Mouse (Mus musculus) spleen, adult 2 months (tissue): ENCODE measurements around the gene Togaram2. TPM values are rescaled to one million over a fixed set of nuclear protein-coding genes. Genes with fewer than 3 reads are reported as not detected.

Experiments
- DNase-seq, 2 experiments: peaks; one replicate each; pipeline versions ENCODE4 v3.0.0 to v3.0.0-alpha.2; 2012 to 2021; ENCODE audit warnings: low spot score in 2 of 2, low read depth in 1 of 2
- H3K27ac ChIP-seq: fragments of 200-500 bp; 2 replicates; pipeline ENCODE4 v1.5.1; 2012; ENCODE audit warnings: low read length, inconsistent platforms; ENCODE audit not compliant: insufficient read depth
- H3K27me3 ChIP-seq: fragments of 200-500 bp; 2 replicates; pipeline ENCODE4 v1.6.1; 2012; ENCODE audit warnings: mild to moderate bottlenecking, moderate library complexity, low read length, inconsistent platforms; ENCODE audit not compliant: control insufficient read depth, insufficient read depth
- H3K36me3 ChIP-seq: fragments of 200-500 bp; 2 replicates; pipeline ENCODE4 v1.6.1; 2012; ENCODE audit warnings: mild to moderate bottlenecking, low read length, inconsistent platforms; ENCODE audit not compliant: control insufficient read depth, insufficient read depth
- H3K4me1 ChIP-seq: fragments of 200-500 bp; 2 replicates; pipeline ENCODE4 v1.6.1; 2011; ENCODE audit warnings: inconsistent platforms; ENCODE audit not compliant: control insufficient read depth, insufficient read depth, insufficient read length
- H3K4me3 ChIP-seq: fragments of 200-500 bp; 2 replicates; pipeline ENCODE4 v1.5.1; 2011; ENCODE audit warnings: mild to moderate bottlenecking, inconsistent platforms; ENCODE audit not compliant: insufficient read depth, insufficient read length; ENCODE audit errors: extremely low read depth
- CTCF ChIP-seq: fragments of 200-500 bp; IDR thresholded peaks from 2 replicates; pipeline ENCODE4 v1.5.1; 2011; ENCODE audit warnings: mild to moderate bottlenecking, inconsistent platforms; ENCODE audit not compliant: insufficient read depth, insufficient read length, insufficient replicate concordance; ENCODE audit errors: extremely low read depth
- POLR2A ChIP-seq: fragments of 200-500 bp; IDR thresholded peaks from 2 replicates; pipeline ENCODE4 v1.6.1; 2011; ENCODE audit warnings: low read depth, low read length, inconsistent platforms
- WGBS: fragments of 180-500 bp; shearing (Covaris S2); methylation state at CpG from one replicate; pipeline ENCODE4 v1.1.7; 2018; 5-methylcytosine and 5-hydroxymethylcytosine counted together
- polyA plus RNA-seq: library from polyadenylated mRNA; depleted of rRNA; stranded (reverse); fragments of >200 nt; gene quantifications from 2 replicates; pipeline ENCODE4 v1.2.3, GENCODE M21; 2012

Togaram2 gene
- polyA plus RNA-seq, 1 experiment, result 0.04 TPM

DNA sequence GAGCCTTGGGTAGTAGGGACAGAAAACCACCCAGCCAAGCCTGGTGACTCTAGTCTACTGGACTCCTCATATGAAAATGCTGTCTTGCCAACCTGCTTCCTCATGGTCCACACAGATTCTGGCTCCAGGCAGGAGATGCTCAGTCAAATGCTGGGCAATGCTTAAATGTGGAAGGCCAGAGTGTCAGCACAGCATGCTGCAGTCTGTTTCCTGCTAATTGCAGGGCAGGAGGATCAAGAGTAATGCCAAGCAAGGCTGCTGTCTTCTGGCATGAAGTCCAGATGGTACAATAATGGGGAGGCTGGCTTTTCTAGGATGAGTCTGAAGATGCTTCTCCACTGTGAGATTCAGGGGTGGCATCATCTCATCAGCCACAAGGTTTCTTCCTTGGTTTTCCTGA lies 47.4 kb downstream of the Togaram2 start:
- Histone ChIP-seq H3K27me3 (no peaks in the 10 kb centered on the region; the same call in 1 of the 2 replicates), H3K27ac (no peak overlapping the region), H3K4me3 (no peak overlapping the region), H3K4me1 (no peaks in the 10 kb centered on the region), H3K36me3 (no peaks in the 10 kb centered on the region)
- TF ChIP-seq CTCF (no peak), POLR2A (no peak)
- DNase-seq, result no peak

DNA sequence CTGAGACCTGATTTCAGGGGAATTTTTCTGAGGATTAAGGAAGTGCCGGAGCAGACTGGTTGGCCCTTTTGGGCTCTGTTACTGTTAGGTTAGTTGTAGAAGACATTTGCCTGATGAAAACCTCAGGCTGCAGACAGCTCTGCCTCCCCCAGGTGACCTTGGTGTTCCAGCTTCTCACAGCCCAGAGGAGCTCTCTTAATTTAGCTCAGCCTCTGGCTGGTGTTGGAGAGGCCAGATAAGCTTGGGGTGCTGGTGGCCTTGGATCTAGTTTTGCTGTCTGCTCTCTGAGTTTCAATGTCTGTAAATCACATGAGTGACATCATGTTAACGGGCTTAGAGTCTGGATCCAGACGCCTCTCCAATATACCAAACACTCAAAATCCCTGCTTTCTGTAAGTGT lies 48.0 kb downstream of the Togaram2 start:
- Histone ChIP-seq H3K4me1 (no peaks in the 10 kb centered on the region), H3K27me3 (no peaks in the 10 kb centered on the region; the same call in 1 of the 2 replicates), H3K4me3 (no peak overlapping the region), H3K27ac (no peak overlapping the region), H3K36me3 (no peaks in the 10 kb centered on the region)
- TF ChIP-seq CTCF, result no peak
- TF ChIP-seq POLR2A, result no peak
- WGBS, result 69% methylated on average over 3 of the region's 3 CpGs
- no peak for DNase-seq

DNA sequence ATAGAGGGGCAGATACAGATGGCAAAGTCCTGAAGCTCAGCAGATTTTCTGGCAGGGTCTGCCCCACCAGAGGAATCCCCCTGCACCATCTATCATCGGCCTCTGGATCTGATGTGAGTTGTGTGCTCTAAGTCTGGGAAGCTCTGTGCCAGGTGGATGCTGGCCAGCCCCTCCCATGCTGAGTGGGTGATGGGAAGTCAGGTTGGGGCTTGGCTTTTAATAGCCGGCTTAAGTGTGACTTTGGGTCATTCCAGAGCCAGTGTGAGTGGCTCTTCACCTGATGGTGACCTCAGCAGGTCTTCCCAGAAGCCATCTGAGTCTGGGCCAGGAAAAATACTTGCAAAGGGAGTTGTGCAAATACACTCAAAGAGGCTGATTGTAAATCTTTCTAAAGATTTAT lies 57.6 kb downstream of the Togaram2 start:
- Histone ChIP-seq H3K36me3 (no peaks in the 10 kb centered on the region), H3K4me1 (no peaks in the 10 kb centered on the region), H3K27ac (no peak overlapping the region), H3K4me3 (no peak overlapping the region), H3K27me3 (no peaks in the 10 kb centered on the region)
- TF ChIP-seq POLR2A, result no peak
- TF ChIP-seq CTCF, result no peak
- DNase-seq, result no peak
- WGBS, result 74% methylated on average over 2 of the region's 2 CpGs

DNA sequence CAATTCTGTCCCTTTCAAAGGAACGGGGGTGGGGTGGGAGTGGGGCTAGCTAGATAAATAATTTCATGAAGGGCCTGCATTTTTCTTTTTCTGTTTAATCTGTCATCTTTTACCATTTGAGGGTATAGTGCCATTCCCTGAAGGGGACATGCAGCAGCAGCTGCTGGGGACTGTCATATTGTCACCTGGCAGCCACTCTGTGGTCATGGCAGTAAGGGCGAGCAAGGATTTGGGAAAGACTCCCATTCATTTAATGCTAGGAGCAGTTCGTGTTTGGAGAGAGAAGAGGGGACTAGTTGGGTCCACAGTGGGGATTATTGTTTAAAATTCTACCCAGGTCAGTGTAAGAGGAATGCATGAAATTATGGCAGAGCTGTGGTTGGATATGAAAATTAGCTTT lies 63.4 kb downstream of the Togaram2 start:
- Histone ChIP-seq H3K4me1 (no peaks in the 10 kb centered on the region), H3K4me3 (no peak overlapping the region), H3K36me3 (no peaks in the 10 kb centered on the region), H3K27ac (no peak overlapping the region), H3K27me3 (no peaks in the 10 kb centered on the region)
- TF ChIP-seq CTCF (no peak), POLR2A (no peak)
- WGBS, result 76% methylated on average over 3 of the region's 3 CpGs
- DNase-seq, result no peak

DNA sequence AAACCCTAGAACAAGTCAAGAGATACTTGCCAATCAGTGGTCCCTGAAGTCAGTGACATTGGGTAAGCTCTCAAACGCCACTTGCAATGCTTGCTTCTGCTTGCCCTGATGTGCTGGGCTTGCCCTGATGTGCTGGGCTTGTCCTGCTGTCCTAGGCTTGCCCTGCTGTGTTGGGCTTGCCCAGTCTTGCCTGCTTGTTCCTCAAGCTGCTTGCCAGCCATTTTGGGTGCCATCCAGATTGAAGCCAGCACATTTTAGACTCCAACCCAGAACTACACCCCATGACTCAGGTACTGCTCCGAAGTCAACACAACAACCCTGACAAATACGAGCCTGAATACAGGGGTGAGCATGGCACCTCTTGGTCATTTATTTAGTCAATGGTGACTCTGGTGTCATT lies 69.1 kb downstream of the Togaram2 start:
- TF ChIP-seq CTCF (no peak), POLR2A (no peak)
- H3K4me3 ChIP-seq, result no peak overlapping the region
- H3K4me1 ChIP-seq, result no peaks in the 10 kb centered on the region
- H3K27me3 ChIP-seq, result no peaks in the 10 kb centered on the region
- WGBS, result 87% methylated on average over 3 of the region's 3 CpGs
- H3K27ac ChIP-seq, result no peak overlapping the region
- DNase-seq, result no peak
- no peaks in the 10 kb centered on the region for H3K36me3 ChIP-seq

DNA sequence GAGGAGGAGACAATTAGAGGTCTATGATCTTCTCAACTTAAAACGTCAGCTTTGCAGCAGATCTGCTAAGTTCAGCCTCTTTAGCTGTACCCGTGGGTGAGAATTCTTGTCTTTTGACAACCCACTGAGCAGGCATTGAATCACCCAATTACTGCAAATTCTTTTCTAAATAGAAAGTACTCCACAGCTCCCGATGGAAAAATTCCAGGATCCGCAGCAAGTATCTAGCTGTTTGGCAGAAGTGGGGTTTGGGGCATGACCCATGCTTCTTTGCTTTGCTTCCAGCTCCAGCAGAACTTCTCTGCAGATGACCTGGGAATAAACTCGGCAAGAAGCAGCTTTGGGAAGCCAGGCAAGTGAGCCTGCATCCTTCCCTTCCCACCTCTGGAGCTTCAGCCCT lies 69.9 kb downstream of the Togaram2 start:
- no peak for DNase-seq
- no peak for TF ChIP-seq POLR2A
- no peak for TF ChIP-seq CTCF
- Histone ChIP-seq H3K27me3 (no peaks in the 10 kb centered on the region), H3K4me3 (no peak overlapping the region), H3K27ac (no peak overlapping the region), H3K36me3 (no peaks in the 10 kb centered on the region), H3K4me1 (no peaks in the 10 kb centered on the region)
- WGBS, result 78% methylated on average over 5 of the region's 5 CpGs

DNA sequence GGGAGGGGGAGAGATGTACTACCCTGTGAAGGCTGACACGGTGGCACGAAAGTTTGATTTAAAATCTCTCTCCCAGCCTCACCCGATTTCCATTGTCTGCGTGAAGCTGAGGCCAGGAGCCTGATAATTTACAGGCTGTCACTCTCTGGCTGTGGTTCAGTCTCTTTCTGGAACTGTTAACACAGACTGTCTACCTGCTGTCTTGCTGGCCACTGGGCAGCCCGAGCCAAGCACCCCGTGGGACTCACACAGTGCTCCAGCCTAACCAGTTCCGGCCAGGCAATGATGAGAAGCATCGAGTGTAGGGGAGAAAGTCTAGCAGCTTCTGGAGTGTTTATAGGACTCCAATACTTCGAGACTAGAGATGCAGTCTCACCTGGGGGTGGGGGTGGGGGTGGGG lies 73.1 kb downstream of the Togaram2 start:
- no peaks in the 10 kb centered on the region for H3K27me3 ChIP-seq
- no peak for DNase-seq
- TF ChIP-seq CTCF (no peak), POLR2A (no peak)
- 72% methylated on average over 9 of the region's 9 CpGs for WGBS
- H3K36me3 ChIP-seq, result no peaks in the 10 kb centered on the region
- H3K4me1 ChIP-seq, result no peaks in the 10 kb centered on the region
- H3K4me3 ChIP-seq, result no peak overlapping the region
- H3K27ac ChIP-seq, result no peak overlapping the region
